Mouse (Mus musculus): ENCODE results near the gene Gucy1a1. TPM values are rescaled to one million over a fixed set of nuclear protein-coding genes. Genes with fewer than 3 reads are reported as not detected.

Gene Gucy1a1
- 1.9 TPM for total RNA-seq (2023)

DNA sequence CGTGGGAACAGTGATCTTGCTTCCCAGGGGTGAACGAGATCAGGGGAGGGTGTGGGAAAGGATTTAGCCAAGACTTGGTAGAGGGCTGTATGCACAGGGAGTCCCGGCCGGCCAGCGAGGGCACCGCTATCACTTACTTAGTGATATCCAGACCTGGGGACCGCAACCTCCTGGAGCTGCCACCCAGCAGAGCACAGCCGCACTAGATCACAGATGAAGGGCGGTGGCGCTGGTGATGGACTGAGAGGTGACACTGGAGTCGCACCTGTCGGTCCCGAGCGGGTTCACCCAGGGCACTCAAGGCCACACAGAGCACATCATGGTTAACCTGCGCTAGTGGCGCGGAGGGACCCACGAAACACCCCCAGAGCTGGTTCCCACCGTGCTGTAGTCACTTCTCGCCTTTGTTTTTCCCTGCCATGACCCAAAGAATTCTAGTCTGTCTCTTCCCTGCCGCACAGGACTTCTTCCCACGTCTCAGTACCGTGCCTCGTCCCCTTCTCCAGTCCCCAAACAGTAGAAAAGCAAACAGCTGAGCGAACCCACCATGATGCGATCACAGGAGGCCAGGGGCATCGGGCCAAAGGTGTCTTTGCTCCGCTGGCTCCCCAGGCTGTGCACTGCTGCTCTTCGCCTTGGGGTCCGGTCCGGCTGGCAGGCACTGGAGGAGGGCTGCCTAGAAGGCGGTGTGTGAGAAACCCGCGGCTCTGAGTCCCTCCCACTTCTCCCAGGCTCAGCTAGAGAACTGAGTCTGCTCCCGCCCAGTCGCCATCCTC lies at the start of gene Gucy1a1:
Gene Gucy1a1 (minus strand): TSS at position 664 of the 776 bp plus-strand sequence.

DNA sequence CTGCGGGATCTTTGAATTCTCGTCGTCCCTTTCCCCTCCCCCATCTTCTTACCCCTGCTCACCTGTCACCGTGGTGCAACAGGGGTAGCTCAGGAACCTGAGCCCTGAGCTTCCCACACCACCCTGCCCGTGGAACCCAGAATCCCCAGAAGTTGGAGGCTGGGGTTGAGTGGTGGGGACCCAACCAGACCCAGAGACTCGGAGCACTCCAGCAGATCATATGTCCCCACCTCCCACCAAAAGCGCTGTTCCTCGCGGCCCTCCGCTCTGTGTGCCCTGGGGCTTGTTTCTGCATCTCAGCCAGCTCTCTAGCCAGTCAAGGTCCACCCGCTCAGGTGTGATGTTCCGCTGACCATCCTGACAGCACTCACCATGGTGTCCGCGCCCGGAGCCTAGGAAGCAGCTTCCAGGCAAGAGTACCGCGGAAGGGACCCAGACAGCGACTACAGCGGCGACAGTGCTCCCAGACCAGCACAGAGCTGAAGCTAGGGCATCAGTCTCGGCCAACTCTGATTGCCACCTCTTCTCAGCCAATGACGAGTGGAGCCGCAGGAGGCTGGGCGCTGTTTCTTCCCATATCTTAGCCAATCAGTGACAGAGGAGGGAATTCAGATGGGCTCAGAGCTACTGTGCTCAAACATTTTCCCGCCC lies 71.3 kb downstream of the Gucy1a1 start, which contains the start of gene Gucy1b1:
Gene Gucy1b1 (minus strand): TSS at position 489 of the 651 bp plus-strand sequence.

Other genes with a start within 250 kb of the Gucy1a1 start
- gene Ctso, start 213.2 kb downstream of the Gucy1a1 start, total RNA-seq (2023) = 35.1 TPM
- gene Tdo2, start 169.6 kb downstream of the Gucy1a1 start, total RNA-seq (2023) = not detected
- not detected for gene Asic5, start 163.5 kb downstream of the Gucy1a1 start, total RNA-seq (2023)
- gene Gucy1b1, start 71.1 kb downstream of the Gucy1a1 start, total RNA-seq (2023) = 3.6 TPM
- 0.40 TPM for gene Map9, start 212.3 kb upstream of the Gucy1a1 start, total RNA-seq (2023)

Data from CD8-positive naive resting alpha-beta T cell, adult 57 days (primary cell).